Mouse (Mus musculus) neural tube, embryonic 15.5 days (tissue): Measurements from ENCODE around the gene Itga11. TPM values are rescaled to one million over a fixed set of nuclear protein-coding genes. Genes with fewer than 3 reads are reported as not detected.

ENCODE experiments used
- ATAC-seq: fragments of 200-750 bp; cut with Nextera tagmentation; 2 replicates; pipeline ENCODE4 v1.8.0; 2017; ENCODE audit warnings: mild to moderate bottlenecking, moderate TSS enrichment, moderate library complexity; ENCODE audit not compliant: low FRiP score
- H3K27ac ChIP-seq: fragments of 300-500 bp; sonication (generic); replicated peaks from 2 replicates; pipeline ENCODE4 v1.5.1; 2015; ENCODE audit warnings: mild to moderate bottlenecking, inconsistent platforms
- H3K27me3 ChIP-seq: fragments of 300-500 bp; sonication (generic); replicated peaks from 2 replicates; pipeline ENCODE4 v1.6.1; 2015; ENCODE audit warnings: inconsistent platforms
- H3K36me3 ChIP-seq: fragments of 300-500 bp; sonication (generic); 2 replicates; pipeline ENCODE4 v1.6.1; 2015; ENCODE audit warnings: inconsistent platforms
- H3K4me1 ChIP-seq: fragments of 300-500 bp; sonication (generic); 2 replicates; pipeline ENCODE4 v1.6.1; 2015; ENCODE audit warnings: inconsistent platforms
- H3K4me2 ChIP-seq: fragments of 300-500 bp; sonication (generic); 2 replicates; pipeline ENCODE4 v1.6.1; 2015; ENCODE audit warnings: inconsistent platforms, mild to moderate bottlenecking, moderate library complexity
- H3K4me3 ChIP-seq: fragments of 300-500 bp; sonication (generic); replicated peaks from 2 replicates; pipeline ENCODE4 v1.5.1; 2015; ENCODE audit warnings: mild to moderate bottlenecking, inconsistent platforms
- H3K9ac ChIP-seq: fragments of 300-500 bp; sonication (generic); replicated peaks from 2 replicates; pipeline ENCODE4 v1.6.1; 2015; ENCODE audit warnings: mild to moderate bottlenecking, inconsistent platforms
- H3K9me3 ChIP-seq: fragments of 300-500 bp; sonication (generic); replicated peaks from 2 replicates; pipeline ENCODE4 v1.6.1; 2016; ENCODE audit warnings: inconsistent platforms
- WGBS: fragments of 180-500 bp; shearing (Covaris S2); methylation state at CpG from one replicate; pipeline ENCODE4 v1.1.7; 2015; ENCODE audit warnings: mixed read lengths; 5-methylcytosine and 5-hydroxymethylcytosine counted together
- polyA plus RNA-seq: library from polyadenylated mRNA; unstranded; fragments of >200 nt; fragmentation: Nextera tagmentation; extraction: Ambion mirVana; gene quantifications from 2 replicates; pipeline ENCODE4 v1.2.1, GENCODE M21; 2015

Gene Itga11
- polyA plus RNA-seq, 1 experiment from 2014 or later: 0.81 TPM

- Histone ChIP-seq H3K36me3 (no peaks in the 10 kb centered on the region), H3K9ac (no peak overlapping the region), H3K4me1 (peaks cover 21% of the 10 kb centered on the region), H3K27me3 (no peaks in the 10 kb centered on the region), H3K9me3 (no peaks in the 10 kb centered on the region), H3K27ac (no peak overlapping the region), H3K4me3 (no peak overlapping the region), H3K4me2 (no peak overlapping the region)
- no peak for ATAC-seq
- whole genome bisulfite sequencing: 94% methylated on average over 7 of the region's 7 CpGs
Observed at GRCm38 (mm10) chr9:62821811-62822210, 144.2 kb downstream of the Itga11 start.

GRCm38 (mm10) chr9:62825791-62826393 lies 148.3 kb downstream of the Itga11 start:
- 11% methylated on average over 9 of the region's 9 CpGs for WGBS
- Histone ChIP-seq H3K27ac (no peak overlapping the region), H3K4me1 (peaks cover 25% of the 10 kb centered on the region), H3K36me3 (no peaks in the 10 kb centered on the region), H3K4me3 (no peak overlapping the region), H3K9me3 (no peaks in the 10 kb centered on the region), H3K27me3 (no peaks in the 10 kb centered on the region), H3K9ac (no peak overlapping the region), H3K4me2 (no peak overlapping the region)
- ATAC-seq: no peak

- no peaks in the 10 kb centered on the region for H3K27me3 ChIP-seq
Observed at GRCm38 (mm10) chr9:62826456-62826855, 148.8 kb downstream of the Itga11 start.

GRCm38 (mm10) chr9:62827939-62828652 lies 150.5 kb downstream of the Itga11 start:
- no peaks in the 10 kb centered on the region for H3K36me3 ChIP-seq
- H3K4me2 ChIP-seq: peak overlapping the region; percentile 56
- 0 out of 2 replicates have a peak overlapping the region, but pooled peaks have one; percentile 29 for H3K9ac ChIP-seq
- peaks cover 25% of the 10 kb centered on the region for H3K4me1 ChIP-seq
- 15% methylated on average over 24 of the region's 24 CpGs for WGBS
- peak overlapping the region; percentile 41 for H3K4me3 ChIP-seq
- H3K27me3 ChIP-seq: no peaks in the 10 kb centered on the region
- ATAC-seq: peak; percentile 9; the same call in 1 of the 2 replicates
- no peaks in the 10 kb centered on the region for H3K9me3 ChIP-seq
- peak overlapping the region; percentile 28 for H3K27ac ChIP-seq

More at GRCm38 (mm10) chr9:62826456-62826855, 148.8 kb downstream of the Itga11 start:
- Histone ChIP-seq H3K4me1 (peaks cover 25% of the 10 kb centered on the region), H3K4me2 (no peak overlapping the region), H3K9me3 (no peaks in the 10 kb centered on the region), H3K27ac (no peak overlapping the region), H3K4me3 (no peak overlapping the region), H3K36me3 (no peaks in the 10 kb centered on the region), H3K9ac (no peak overlapping the region)
- WGBS: 12% methylated on average over 7 of the region's 7 CpGs
- no peak for ATAC-seq

GRCm38 (mm10) chr9:62828662-62829086 lies 151.0 kb downstream of the Itga11 start:
- WGBS: under 1% methylated on average over 23 of the region's 23 CpGs
- peak; percentile 90 for ATAC-seq
- no peaks in the 10 kb centered on the region for H3K27me3 ChIP-seq
- H3K4me3 ChIP-seq: peak overlapping the region; percentile 41
- peak overlapping the region; percentile 28 for H3K27ac ChIP-seq
- peak overlapping the region; percentile 56 for H3K4me2 ChIP-seq
- 0 out of 2 replicates have a peak overlapping the region, but pooled peaks have one; percentile 29 for H3K9ac ChIP-seq
- no peaks in the 10 kb centered on the region for H3K36me3 ChIP-seq
- no peaks in the 10 kb centered on the region for H3K9me3 ChIP-seq
- peaks cover 25% of the 10 kb centered on the region for H3K4me1 ChIP-seq

- no peaks in the 10 kb centered on the region for H3K9me3 ChIP-seq
- no peak overlapping the region for H3K4me3 ChIP-seq
- H3K4me1 ChIP-seq: peaks cover 25% of the 10 kb centered on the region
- no peak overlapping the region for H3K4me2 ChIP-seq
- WGBS: 80% methylated on average over 6 of the region's 6 CpGs
- H3K36me3 ChIP-seq: no peaks in the 10 kb centered on the region
- ATAC-seq: no peak
- no peaks in the 10 kb centered on the region for H3K27me3 ChIP-seq
- no peak overlapping the region for H3K9ac ChIP-seq
- no peak overlapping the region for H3K27ac ChIP-seq
Observed at GRCm38 (mm10) chr9:62829877-62830276, 152.3 kb downstream of the Itga11 start.

Other genes starting within 250 kb of the Itga11 start
- gene Coro2b, start 140.8 kb upstream of the Itga11 start, polyA plus RNA-seq: 34.3 and 38.2 TPM in 2 replicates
- gene Fem1b, start 134.1 kb downstream of the Itga11 start, polyA plus RNA-seq: 39.8 and 45.4 TPM in 2 replicates
- 5.7 and 10.5 TPM in 2 replicates for gene Cln6, start 161.0 kb downstream of the Itga11 start, polyA plus RNA-seq
- 7.1 and 21.3 TPM in 2 replicates for gene Calml4, start 180.3 kb downstream of the Itga11 start, polyA plus RNA-seq